In the genomic region with DNA sequence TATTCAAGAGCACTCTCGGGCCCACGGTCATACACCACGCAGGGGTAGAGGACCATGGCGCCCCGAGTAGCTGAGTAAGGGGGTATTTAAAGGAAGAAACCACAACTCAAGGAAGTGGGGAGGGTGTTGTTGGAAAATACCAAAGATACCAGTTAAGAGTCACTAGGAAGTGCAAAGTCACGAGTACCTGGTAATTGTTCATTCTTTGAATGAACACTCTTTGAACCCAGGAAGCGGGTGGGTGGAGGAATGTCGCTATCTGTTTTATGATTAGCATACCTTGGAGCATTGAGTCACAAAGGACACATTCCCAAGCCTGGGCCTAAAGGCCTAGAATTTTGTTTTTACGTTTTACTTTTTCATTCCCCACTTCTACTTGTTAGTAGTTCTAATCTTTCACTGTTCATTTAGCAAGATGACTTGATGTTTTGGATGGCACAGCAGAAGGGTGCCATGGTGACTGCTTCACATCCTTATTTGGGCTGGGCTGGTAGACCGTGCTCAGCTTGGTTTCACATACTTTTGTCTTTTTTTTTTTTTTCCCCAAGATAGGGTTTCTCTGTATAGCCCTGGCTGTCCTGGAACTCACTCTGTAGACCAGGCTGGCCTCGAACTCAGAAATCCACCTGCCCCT, we compare ENCODE assay signal across 10 mouse cellular contexts. TPM values are rescaled to one million over a fixed set of nuclear protein-coding genes. Genes with fewer than 3 reads are reported as not detected.
"Had no signal": no experiment of that assay in that cellular context is flagged by ENCODE, and none has a peak within 500 bp of the region (broad histone marks: within the 10 kb centered on the region; RNA-seq: fewer than 3 reads in every experiment).

No protein-coding gene starts in this region.

RNA-seq across cellular contexts. Expression of a gene that starts 21.1 kb away (rescaled TPM):
- polyA plus RNA-seq: neural tube, embryonic 14.5 days; neural tube, embryonic 15.5 days; small intestine, adult 2 months; spleen, adult 2 months; stomach, embryonic 14.5 days; stomach, embryonic 15.5 days; stomach, embryonic 16.5 days; thymus, adult 2 months; thymus, postnatal 0 days; urinary bladder, adult 2 months had no signal
